Mouse (Mus musculus) kidney, embryonic 16.5 days (tissue): ENCODE measurements around the gene Irx4. TPM values are rescaled to one million over a fixed set of nuclear protein-coding genes. Genes with fewer than 3 reads are reported as not detected.

Experiments
- ATAC-seq: fragments of 200-750 bp; cut with Nextera tagmentation; 2 replicates; pipeline ENCODE4 v1.8.0; 2017; ENCODE audit warnings: moderate TSS enrichment; ENCODE audit not compliant: low FRiP score, low TSS enrichment
- H3K27ac ChIP-seq: fragments of 300-500 bp; sonication (generic); 2 replicates; pipeline ENCODE4 v1.5.1; 2014; ENCODE audit warnings: low read length
- H3K27me3 ChIP-seq: fragments of 300-500 bp; sonication (generic); 2 replicates; pipeline ENCODE4 v1.6.1; 2014; ENCODE audit warnings: low read length, control low read depth, mixed read lengths; ENCODE audit not compliant: insufficient read depth
- H3K36me3 ChIP-seq: fragments of 300-500 bp; sonication (generic); 2 replicates; pipeline ENCODE4 v1.6.1; 2014; ENCODE audit warnings: low read length, control low read depth, mixed read lengths; ENCODE audit not compliant: insufficient read depth
- H3K4me1 ChIP-seq: fragments of 300-500 bp; sonication (generic); 2 replicates; pipeline ENCODE4 v1.6.1; 2014; ENCODE audit warnings: low read length, control low read depth, mixed read lengths; ENCODE audit not compliant: insufficient read depth
- H3K4me2 ChIP-seq: fragments of 300-500 bp; sonication (generic); replicated peaks from 2 replicates; pipeline ENCODE4 v1.6.1; 2014; ENCODE audit warnings: low read depth, low read length
- H3K4me3 ChIP-seq: fragments of 300-500 bp; sonication (generic); 2 replicates; pipeline ENCODE4 v1.5.1; 2014; ENCODE audit warnings: mild to moderate bottlenecking, low read length
- H3K9ac ChIP-seq: fragments of 300-500 bp; sonication (generic); replicated peaks from 2 replicates; pipeline ENCODE4 v1.6.1; 2014; ENCODE audit warnings: low read length
- H3K9me3 ChIP-seq: fragments of 300-500 bp; sonication (generic); 2 replicates; pipeline ENCODE4 v1.6.1; 2016; ENCODE audit warnings: low read length, control low read depth
- WGBS: fragments of 180-500 bp; shearing (Covaris S2); extraction: QIAGEN DNeasy Blood & Tissue Kit; methylation state at CpG from one replicate; pipeline ENCODE4 v1.1.7; 2014; 5-methylcytosine and 5-hydroxymethylcytosine counted together
- polyA plus RNA-seq: library from polyadenylated mRNA; unstranded; fragments of >200 nt; fragmentation: Nextera tagmentation; extraction: Ambion mirVana; gene quantifications from 2 replicates; pipeline ENCODE4 v1.2.1, GENCODE M21; 2015

Irx4 gene
- polyA plus RNA-seq: 0.30 and 0.42 TPM in 2 replicates

- Histone ChIP-seq H3K9ac (peak within 1 kb of the TSS; percentile 35; the same call in 1 of the 2 replicates), H3K27me3 (peaks cover 99% of the 10 kb centered on the region), H3K9me3 (no peaks in the 10 kb centered on the region), H3K27ac (no peak within 1 kb of the TSS), H3K4me2 (peak within 1 kb of the TSS; percentile 66), H3K4me3 (peak within 1 kb of the TSS; percentile 49), H3K4me1 (peaks cover 37% of the 10 kb centered on the region), H3K36me3 (no peaks in the 10 kb centered on the region)
- under 1% methylated on average over 70 of the region's 86 CpGs for WGBS
- no peak for ATAC-seq
These were observed at the start of gene Irx4 for GRCm38 (mm10) chr13:73260354-73261035. Irx4 (plus strand) TSS chr13:73260479.

- Histone ChIP-seq H3K36me3 (no peaks in the 10 kb centered on the region), H3K9me3 (peaks cover 8% of the 10 kb centered on the region; the same call in 1 of the 2 replicates), H3K9ac (no peak overlapping the region), H3K4me1 (no peaks in the 10 kb centered on the region), H3K27ac (no peak overlapping the region), H3K27me3 (no peaks in the 10 kb centered on the region), H3K4me3 (no peak overlapping the region), H3K4me2 (no peak overlapping the region)
- WGBS: 60% methylated on average over 10 of the region's 10 CpGs
- no peak for ATAC-seq
These were observed 46.0 kb upstream of the Irx4 start for GRCm38 (mm10) chr13:73214301-73214700.

GRCm38 (mm10) chr13:73236461-73236860 lies 23.8 kb upstream of the Irx4 start:
- 27% methylated on average over 8 of the region's 8 CpGs for WGBS
- no peak overlapping the region for H3K27ac ChIP-seq
- no peaks in the 10 kb centered on the region for H3K36me3 ChIP-seq
- H3K27me3 ChIP-seq: no peaks in the 10 kb centered on the region
- H3K9me3 ChIP-seq: no peaks in the 10 kb centered on the region
- no peaks in the 10 kb centered on the region for H3K4me1 ChIP-seq
- H3K9ac ChIP-seq: no peak overlapping the region
- H3K4me2 ChIP-seq: no peak overlapping the region
- no peak for ATAC-seq
- H3K4me3 ChIP-seq: no peak overlapping the region

- WGBS: 46% methylated on average over 4 of the region's 4 CpGs
- Histone ChIP-seq H3K9ac (no peak overlapping the region), H3K27ac (no peak overlapping the region), H3K4me3 (no peak overlapping the region), H3K9me3 (peaks cover 4% of the 10 kb centered on the region; the same call in 1 of the 2 replicates), H3K4me1 (no peaks in the 10 kb centered on the region), H3K27me3 (no peaks in the 10 kb centered on the region), H3K4me2 (no peak overlapping the region), H3K36me3 (no peaks in the 10 kb centered on the region)
- ATAC-seq: peak; percentile 69
These were observed 21.0 kb upstream of the Irx4 start for GRCm38 (mm10) chr13:73239191-73239746.

DNA sequence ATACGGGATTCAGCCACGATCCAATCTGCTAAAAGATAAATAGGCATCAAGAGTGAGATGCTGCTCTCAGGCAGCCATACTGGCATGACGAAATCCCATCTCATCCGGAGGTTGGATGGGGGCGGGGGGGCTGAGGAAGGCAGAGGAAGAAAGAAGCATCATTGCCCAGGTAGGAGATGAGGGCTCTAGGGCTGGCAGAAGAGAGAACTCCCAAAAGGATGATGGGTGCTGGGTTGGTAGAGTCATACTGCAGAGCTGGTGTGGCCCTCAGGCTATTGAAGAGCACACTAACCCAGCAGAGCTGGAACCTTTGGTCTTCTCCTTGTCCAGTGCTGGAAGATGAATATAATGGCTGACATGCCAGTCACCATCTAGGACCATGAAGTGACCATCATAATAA lies 17.7 kb upstream of the Irx4 start:
- Histone ChIP-seq H3K27ac (no peak overlapping the region), H3K4me3 (no peak overlapping the region), H3K4me1 (no peaks in the 10 kb centered on the region), H3K4me2 (no peak overlapping the region), H3K27me3 (no peaks in the 10 kb centered on the region), H3K9ac (no peak overlapping the region), H3K9me3 (peaks cover 4% of the 10 kb centered on the region; the same call in 1 of the 2 replicates), H3K36me3 (no peaks in the 10 kb centered on the region)
- no peak for ATAC-seq
- 90% methylated on average over 5 of the region's 5 CpGs for WGBS

GRCm38 (mm10) chr13:73246961-73247360 lies 13.3 kb upstream of the Irx4 start:
- WGBS: 89% methylated on average over 4 of the region's 4 CpGs
- Histone ChIP-seq H3K4me2 (no peak overlapping the region), H3K9ac (no peak overlapping the region), H3K4me3 (no peak overlapping the region), H3K9me3 (peaks cover 4% of the 10 kb centered on the region; the same call in 1 of the 2 replicates), H3K4me1 (no peaks in the 10 kb centered on the region), H3K27ac (no peak overlapping the region), H3K27me3 (peaks cover 9% of the 10 kb centered on the region), H3K36me3 (no peaks in the 10 kb centered on the region)
- ATAC-seq: no peak

DNA sequence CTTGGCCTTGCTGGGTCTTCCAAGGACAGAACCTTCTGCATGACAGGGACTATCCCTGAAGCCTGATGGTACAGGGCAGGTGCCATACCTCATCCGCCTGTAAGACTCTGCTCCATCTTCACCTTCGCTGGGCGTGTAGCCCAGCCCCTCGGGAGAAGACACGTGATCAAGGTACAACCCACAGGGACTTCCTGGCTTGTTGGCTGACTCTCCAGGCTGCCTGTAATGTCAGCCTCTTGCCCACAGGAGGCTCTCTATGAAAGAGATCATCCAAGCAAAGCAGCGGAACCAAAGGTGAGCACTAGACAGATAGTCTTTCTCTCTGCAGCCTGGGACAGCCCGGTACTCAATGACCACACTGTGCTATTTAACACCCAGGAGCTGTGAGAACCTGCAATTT lies 9.1 kb upstream of the Irx4 start:
- Histone ChIP-seq H3K27ac (no peak overlapping the region), H3K4me1 (no peaks in the 10 kb centered on the region), H3K4me2 (no peak overlapping the region), H3K9ac (no peak overlapping the region), H3K4me3 (no peak overlapping the region), H3K27me3 (peaks cover 35% of the 10 kb centered on the region), H3K36me3 (no peaks in the 10 kb centered on the region), H3K9me3 (no peaks in the 10 kb centered on the region)
- no peak for ATAC-seq
- 31% methylated on average over 7 of the region's 7 CpGs for WGBS

GRCm38 (mm10) chr13:73252022-73252421 lies 8.3 kb upstream of the Irx4 start:
- Histone ChIP-seq H3K27me3 (peaks cover 43% of the 10 kb centered on the region), H3K27ac (no peak overlapping the region), H3K9me3 (no peaks in the 10 kb centered on the region), H3K9ac (no peak overlapping the region), H3K4me3 (no peak overlapping the region), H3K4me2 (no peak overlapping the region), H3K36me3 (no peaks in the 10 kb centered on the region), H3K4me1 (no peaks in the 10 kb centered on the region)
- 57% methylated on average over 5 of the region's 5 CpGs for WGBS
- ATAC-seq: no peak

DNA sequence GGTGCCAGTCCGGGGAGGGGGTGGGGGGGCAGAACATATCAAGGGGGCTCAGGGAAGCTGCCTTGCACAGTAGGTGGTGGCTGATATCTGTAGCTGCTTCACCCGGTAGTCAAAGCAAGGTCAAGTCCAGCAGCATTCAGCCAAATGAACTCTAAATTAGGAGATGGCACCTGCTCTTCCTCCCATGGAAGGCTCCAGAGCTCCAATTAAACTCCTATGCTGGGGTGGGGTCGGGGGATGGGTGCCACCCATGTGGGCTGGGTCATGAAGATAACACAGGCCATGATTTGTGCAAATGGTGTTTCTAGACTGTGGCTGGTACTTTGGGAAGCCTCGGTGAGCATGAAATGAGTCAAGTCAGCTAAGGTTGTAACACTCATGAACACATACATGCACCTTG lies 1.9 kb upstream of the Irx4 start:
- 73% methylated on average over 4 of the region's 4 CpGs for WGBS
- Histone ChIP-seq H3K27ac (no peak overlapping the region), H3K36me3 (no peaks in the 10 kb centered on the region), H3K4me1 (peaks cover 18% of the 10 kb centered on the region), H3K4me2 (no peak overlapping the region), H3K4me3 (no peak overlapping the region), H3K9me3 (no peaks in the 10 kb centered on the region), H3K27me3 (peaks cover 90% of the 10 kb centered on the region), H3K9ac (no peak overlapping the region)
- ATAC-seq: no peak
